Mouse (Mus musculus): ENCODE measurements around the gene 4921501E09Rik. TPM values are rescaled to one million over a fixed set of nuclear protein-coding genes. Genes with fewer than 3 reads are reported as not detected.
"Not testable (repeated sequence)": the region's sequence is repeated elsewhere in the genome, so short reads cannot be mapped to it uniquely, and the experiment has no call there.

Gene 4921501E09Rik
- polyA plus RNA-seq, 1 experiment from 2014 or later, result not detected

- Histone ChIP-seq H3K27me3 (ENCODE audit: control insufficient read depth, insufficient read depth, low read length) (no peaks in the 10 kb centered on the region), H3K36me3 (ENCODE audit: control insufficient read depth, insufficient read depth, low read length) (no peaks in the 10 kb centered on the region), H3K9me3 (ENCODE audit: control insufficient read depth, low read length) (no peaks in the 10 kb centered on the region), H3K9ac (replicated peaks; ENCODE audit: low read length) (peak overlapping the region; percentile 84), H3K27ac (replicated peaks; ENCODE audit: low read depth, low read length) (no peak overlapping the region), H3K4me1 (ENCODE audit: control insufficient read depth, insufficient read depth, low read length) (0 out of 2 replicates have a peak, but pooled peaks cover 8% of the 10 kb centered on the region), H3K4me2 (ENCODE audit: low read length) (peak overlapping the region; percentile 67), H3K4me3 (replicated peaks; ENCODE audit: low read depth, low read length) (peak overlapping the region; percentile 86)
- 10% methylated on average over 10 of the region's 10 CpGs for WGBS
- ATAC-seq (ENCODE audit: low FRiP score, low TSS enrichment), result no peak
- DNase-seq, result peak; percentile 27
Observed at GRCm38 (mm10) chr17:33032376-33032775, 35.5 kb downstream of the 4921501E09Rik start.

- peaks cover 80% of the 10 kb centered on the region for H3K9me3 ChIP-seq (ENCODE audit: control insufficient read depth, low read length)
- H3K4me1 ChIP-seq (ENCODE audit: control insufficient read depth, insufficient read depth, low read length); H3K4me3 ChIP-seq (replicated peaks; ENCODE audit: low read depth, low read length); DNase-seq; H3K9ac ChIP-seq (replicated peaks; ENCODE audit: low read length); H3K27ac ChIP-seq (replicated peaks; ENCODE audit: low read depth, low read length); H3K4me2 ChIP-seq (ENCODE audit: low read length); ATAC-seq (ENCODE audit: low FRiP score, low TSS enrichment); H3K27me3 ChIP-seq (ENCODE audit: control insufficient read depth, insufficient read depth, low read length): not testable (repeated sequence)
- H3K36me3 ChIP-seq (ENCODE audit: control insufficient read depth, insufficient read depth, low read length), result peaks cover 66% of the 10 kb centered on the region
Observed at GRCm38 (mm10) chr17:33020434-33020833, 47.4 kb downstream of the 4921501E09Rik start.

Other genes starting within 250 kb of the 4921501E09Rik start
- 21.4 and 23.7 TPM in 2 replicates for gene Zfp799, start 237.8 kb downstream of the 4921501E09Rik start, polyA plus RNA-seq (2014; fragmentation: Nextera tagmentation; extraction: Ambion mirVana)
- 6.1 and 11.1 TPM in 2 replicates for gene Zfp870, start 176.4 kb downstream of the 4921501E09Rik start, polyA plus RNA-seq (2014; fragmentation: Nextera tagmentation; extraction: Ambion mirVana)
- gene Cyp4f14, start 150.7 kb downstream of the 4921501E09Rik start, polyA plus RNA-seq (2014; fragmentation: Nextera tagmentation; extraction: Ambion mirVana), result not detected in 2 replicates
- 4.7 and 6.6 TPM in 2 replicates for gene Cyp4f13, start 120.7 kb downstream of the 4921501E09Rik start, polyA plus RNA-seq (2014; fragmentation: Nextera tagmentation; extraction: Ambion mirVana)
- 9.7 and 10.5 TPM in 2 replicates for gene Zfp472, start 102.2 kb downstream of the 4921501E09Rik start, polyA plus RNA-seq (2014; fragmentation: Nextera tagmentation; extraction: Ambion mirVana)
- gene Zfp952, start 74.9 kb downstream of the 4921501E09Rik start, polyA plus RNA-seq (2014; fragmentation: Nextera tagmentation; extraction: Ambion mirVana), result 20.2 and 24.2 TPM in 2 replicates
- 30.1 and 35.7 TPM in 2 replicates for gene Zfp763, start 34.7 kb downstream of the 4921501E09Rik start, polyA plus RNA-seq (2014; fragmentation: Nextera tagmentation; extraction: Ambion mirVana)
- 27.7 and 30.2 TPM in 2 replicates for gene Zfp563, start 21.3 kb upstream of the 4921501E09Rik start, polyA plus RNA-seq (2014; fragmentation: Nextera tagmentation; extraction: Ambion mirVana)
- 0.08 and 0.09 TPM in 2 replicates for gene Morc2b, start 71.6 kb upstream of the 4921501E09Rik start, polyA plus RNA-seq (2014; fragmentation: Nextera tagmentation; extraction: Ambion mirVana)
- gene Olfr55, start 100.4 kb upstream of the 4921501E09Rik start, polyA plus RNA-seq (2014; fragmentation: Nextera tagmentation; extraction: Ambion mirVana), result not detected in 2 replicates
- 0.07 TPM in 1 of 2 replicates, not detected in the other for gene Olfr239, start 123.2 kb upstream of the 4921501E09Rik start, polyA plus RNA-seq (2014; fragmentation: Nextera tagmentation; extraction: Ambion mirVana)
- gene Olfr1564, start 153.6 kb upstream of the 4921501E09Rik start, polyA plus RNA-seq (2014; fragmentation: Nextera tagmentation; extraction: Ambion mirVana), result not detected in 2 replicates
- 30.4 and 33.8 TPM in 2 replicates for gene Zfp955a, start 187.1 kb upstream of the 4921501E09Rik start, polyA plus RNA-seq (2014; fragmentation: Nextera tagmentation; extraction: Ambion mirVana)
- gene Olfr63, start 196.6 kb upstream of the 4921501E09Rik start, polyA plus RNA-seq (2014; fragmentation: Nextera tagmentation; extraction: Ambion mirVana), result not detected in 2 replicates
- gene Zfp955b, start 221.5 kb upstream of the 4921501E09Rik start, polyA plus RNA-seq (2014; fragmentation: Nextera tagmentation; extraction: Ambion mirVana), result 18.9 and 19.1 TPM in 2 replicates

All from midbrain, embryonic 14.5 days (tissue).